Mouse (Mus musculus): ENCODE data around the gene Gli2. TPM values are rescaled to one million over a fixed set of nuclear protein-coding genes. Genes with fewer than 3 reads are reported as not detected.
A peak's percentile ranks its signal among the peaks of the same experiment; 100 is the strongest.

Gli2 gene
- total RNA-seq, 2 experiments from 2014 or later, result 3.4 TPM

- TF ChIP-seq CTCF (IDR thresholded peaks at IDR 0.05), result peak; percentile 20
- intact Hi-C loops (cut with DNase I), result loop anchor here (5.0 kb wide), 1 partner anchor 218 kb away; no protein-coding TSS in a partner anchor
- DNase-seq (ENCODE audit: extremely low spot score in 1 of 2, low spot score in 2 of 2), result peak; percentile 12 to 29
- Histone ChIP-seq H3K4me3 (no peak overlapping the region), H3K27ac (no peak overlapping the region)
Observed at GRCm38 (mm10) chr1:118864735-118865134, 188.7 kb downstream of the Gli2 start.

GRCm38 (mm10) chr1:118864031-118864430, 189.4 kb downstream of the Gli2 start:
- DNase-seq (ENCODE audit: extremely low spot score in 1 of 2, low spot score in 2 of 2), result peak in 1 of 2 experiments; percentile 18
- TF ChIP-seq CTCF (IDR thresholded peaks at IDR 0.05), result no peak
- H3K4me3 ChIP-seq, result no peak overlapping the region
- intact Hi-C loops (cut with DNase I), result loop anchor here (5.0 kb wide), 1 partner anchor 218 kb away; no protein-coding TSS in a partner anchor
- H3K27ac ChIP-seq, result no peak overlapping the region

GRCm38 (mm10) chr1:118858101-118858500, 195.3 kb downstream of the Gli2 start:
- intact Hi-C loops (cut with DNase I), result no loop called here
- no peak for TF ChIP-seq CTCF (IDR thresholded peaks at IDR 0.05)

GRCm38 (mm10) chr1:118830658-118831057, 222.8 kb downstream of the Gli2 start:
- intact Hi-C loops (cut with DNase I), result no loop called here
- TF ChIP-seq CTCF (IDR thresholded peaks at IDR 0.05), result no peak
- Histone ChIP-seq H3K27ac (no peak overlapping the region), H3K4me3 (no peak overlapping the region)
- no peak for DNase-seq (ENCODE audit: extremely low spot score in 1 of 2, low spot score in 2 of 2)

More at GRCm38 (mm10) chr1:118858101-118858500, 195.3 kb downstream of the Gli2 start:
- H3K27ac ChIP-seq, result no peak overlapping the region
- no peak overlapping the region for H3K4me3 ChIP-seq
- no peak for DNase-seq (ENCODE audit: extremely low spot score in 1 of 2, low spot score in 2 of 2)

GRCm38 (mm10) chr1:118826614-118827013, 226.8 kb downstream of the Gli2 start:
- DNase-seq (ENCODE audit: extremely low spot score in 1 of 2, low spot score in 2 of 2), result peak in 1 of 2 experiments; percentile 36
- Histone ChIP-seq H3K27ac (no peak overlapping the region), H3K4me3 (no peak overlapping the region)
- TF ChIP-seq CTCF (IDR thresholded peaks at IDR 0.05), result no peak
- intact Hi-C loops (cut with DNase I), result no loop called here

GRCm38 (mm10) chr1:118825467-118826219, 227.8 kb downstream of the Gli2 start:
- peak in 1 of 2 experiments; percentile 37 for DNase-seq (ENCODE audit: extremely low spot score in 1 of 2, low spot score in 2 of 2)
- H3K27ac ChIP-seq, result no peak overlapping the region
- TF ChIP-seq CTCF (IDR thresholded peaks at IDR 0.05), result no peak
- intact Hi-C loops (cut with DNase I), result loop anchor here (2.0 kb wide), 1 partner anchor 15 kb away; no protein-coding TSS in a partner anchor
- no peak overlapping the region for H3K4me3 ChIP-seq

- intact Hi-C loops (cut with DNase I), result loop anchor here (2.0 kb wide), 1 partner anchor 14 kb away; no protein-coding TSS in a partner anchor
- H3K27ac ChIP-seq, result no peak overlapping the region
- H3K4me3 ChIP-seq, result no peak overlapping the region
- no peak for DNase-seq (ENCODE audit: extremely low spot score in 1 of 2, low spot score in 2 of 2)
- no peak for TF ChIP-seq CTCF (IDR thresholded peaks at IDR 0.05)
Observed at GRCm38 (mm10) chr1:118825035-118825434, 228.4 kb downstream of the Gli2 start.

- TF ChIP-seq CTCF (IDR thresholded peaks at IDR 0.05), result no peak; the same call in 1 of the 2 replicates
- intact Hi-C loops (cut with DNase I), result no loop called here
- DNase-seq (ENCODE audit: extremely low spot score in 1 of 2, low spot score in 2 of 2), result no peak
- H3K4me3 ChIP-seq, result no peak overlapping the region
- no peak overlapping the region for H3K27ac ChIP-seq
Observed at GRCm38 (mm10) chr1:118822258-118822657, 231.2 kb downstream of the Gli2 start.

GRCm38 (mm10) chr1:118815015-118815414, 238.4 kb downstream of the Gli2 start:
- TF ChIP-seq CTCF (IDR thresholded peaks at IDR 0.05), result no peak
- H3K4me3 ChIP-seq, result no peak overlapping the region
- intact Hi-C loops (cut with DNase I), result no loop called here

GRCm38 (mm10) chr1:118810336-118810735, 243.1 kb downstream of the Gli2 start:
- H3K4me3 ChIP-seq, result no peak overlapping the region
- TF ChIP-seq CTCF (IDR thresholded peaks at IDR 0.05), result no peak
- no peak overlapping the region for H3K27ac ChIP-seq
- DNase-seq (ENCODE audit: extremely low spot score in 1 of 2, low spot score in 2 of 2), result peak; percentile 13 to 23
- intact Hi-C loops (cut with DNase I), result loop anchor here (2.0 kb wide), 1 partner anchor 14 kb away; no protein-coding TSS in a partner anchor

More at GRCm38 (mm10) chr1:118815015-118815414, 238.4 kb downstream of the Gli2 start:
- DNase-seq (ENCODE audit: extremely low spot score in 1 of 2, low spot score in 2 of 2), result no peak
- no peak overlapping the region for H3K27ac ChIP-seq

- DNase-seq (ENCODE audit: extremely low spot score in 1 of 2, low spot score in 2 of 2), result no peak
- TF ChIP-seq CTCF (IDR thresholded peaks at IDR 0.05), result no peak
- Histone ChIP-seq H3K27ac (no peak overlapping the region), H3K4me3 (no peak overlapping the region)
- intact Hi-C loops (cut with DNase I), result no loop called here
Observed at GRCm38 (mm10) chr1:118806727-118807126, 246.7 kb downstream of the Gli2 start.

GRCm38 (mm10) chr1:118802166-118802565, 251.3 kb downstream of the Gli2 start:
- peak in 1 of 2 experiments; percentile 10 for DNase-seq (ENCODE audit: extremely low spot score in 1 of 2, low spot score in 2 of 2)
- H3K4me3 ChIP-seq, result no peak overlapping the region
- H3K27ac ChIP-seq, result no peak overlapping the region
- TF ChIP-seq CTCF (IDR thresholded peaks at IDR 0.05), result no peak
- intact Hi-C loops (cut with DNase I), result loop anchor here (5.0 kb wide), 1 partner anchor 220 kb away; no protein-coding TSS in a partner anchor

Data from left cerebral cortex, adult 2 months (tissue).